Mouse (Mus musculus): ENCODE results near the gene Krtap19-5. TPM values are rescaled to one million over a fixed set of nuclear protein-coding genes. Genes with fewer than 3 reads are reported as not detected.

Gene Krtap19-5
- polyA plus RNA-seq, 1 experiment from 2014 or later: not detected

Other genes starting within 250 kb of the Krtap19-5 start
- not detected in 2 replicates for gene Krtap26-1, start 248.7 kb downstream of the Krtap19-5 start, polyA plus RNA-seq (2015; fragmentation: Nextera tagmentation; extraction: Ambion mirVana)
- not detected in 2 replicates for gene Krtap27-1, start 224.8 kb downstream of the Krtap19-5 start, polyA plus RNA-seq (2015; fragmentation: Nextera tagmentation; extraction: Ambion mirVana)
- not detected in 2 replicates for gene 2310061N02Rik, start 188.5 kb downstream of the Krtap19-5 start, polyA plus RNA-seq (2015; fragmentation: Nextera tagmentation; extraction: Ambion mirVana)
- gene Krtap13-1, start 167.6 kb downstream of the Krtap19-5 start, polyA plus RNA-seq (2015; fragmentation: Nextera tagmentation; extraction: Ambion mirVana): not detected in 2 replicates
- gene Krtap13, start 144.8 kb downstream of the Krtap19-5 start, polyA plus RNA-seq (2015; fragmentation: Nextera tagmentation; extraction: Ambion mirVana): not detected in 2 replicates
- not detected in 2 replicates for gene 2310034C09Rik, start 137.6 kb downstream of the Krtap19-5 start, polyA plus RNA-seq (2015; fragmentation: Nextera tagmentation; extraction: Ambion mirVana)
- not detected in 2 replicates for gene 2310057N15Rik, start 122.3 kb downstream of the Krtap19-5 start, polyA plus RNA-seq (2015; fragmentation: Nextera tagmentation; extraction: Ambion mirVana)
- not detected in 2 replicates for gene Gm5965, start 118.6 kb downstream of the Krtap19-5 start, polyA plus RNA-seq (2015; fragmentation: Nextera tagmentation; extraction: Ambion mirVana)
- gene Gm20741, start 84.2 kb downstream of the Krtap19-5 start, polyA plus RNA-seq (2015; fragmentation: Nextera tagmentation; extraction: Ambion mirVana): not detected in 2 replicates
- not detected in 2 replicates for gene Krtap15, start 76.2 kb downstream of the Krtap19-5 start, polyA plus RNA-seq (2015; fragmentation: Nextera tagmentation; extraction: Ambion mirVana)
- not detected in 2 replicates for gene Krtap14, start 70.3 kb downstream of the Krtap19-5 start, polyA plus RNA-seq (2015; fragmentation: Nextera tagmentation; extraction: Ambion mirVana)
- gene Krtap19-1, start 27.0 kb downstream of the Krtap19-5 start, polyA plus RNA-seq (2015; fragmentation: Nextera tagmentation; extraction: Ambion mirVana): not detected in 2 replicates
- gene Krtap19-2, start 22.2 kb downstream of the Krtap19-5 start, polyA plus RNA-seq (2015; fragmentation: Nextera tagmentation; extraction: Ambion mirVana): not detected in 2 replicates
- gene Krtap19-3, start 18.4 kb downstream of the Krtap19-5 start, polyA plus RNA-seq (2015; fragmentation: Nextera tagmentation; extraction: Ambion mirVana): not detected in 2 replicates
- gene Krtap19-4, start 11.4 kb downstream of the Krtap19-5 start, polyA plus RNA-seq (2015; fragmentation: Nextera tagmentation; extraction: Ambion mirVana): not detected in 2 replicates
- not detected in 2 replicates for gene Krtap19-9b, start 35.8 kb upstream of the Krtap19-5 start, polyA plus RNA-seq (2015; fragmentation: Nextera tagmentation; extraction: Ambion mirVana)
- gene Krtap16-3, start 66.4 kb upstream of the Krtap19-5 start, polyA plus RNA-seq (2015; fragmentation: Nextera tagmentation; extraction: Ambion mirVana): not detected in 2 replicates
- gene Krtap22-2, start 114.3 kb upstream of the Krtap19-5 start, polyA plus RNA-seq (2015; fragmentation: Nextera tagmentation; extraction: Ambion mirVana): not detected in 2 replicates
- gene Gm10229, start 118.8 kb upstream of the Krtap19-5 start, polyA plus RNA-seq (2015; fragmentation: Nextera tagmentation; extraction: Ambion mirVana): not detected in 2 replicates
- not detected in 2 replicates for gene Krtap6-1, start 135.2 kb upstream of the Krtap19-5 start, polyA plus RNA-seq (2015; fragmentation: Nextera tagmentation; extraction: Ambion mirVana)
- gene Gm10228, start 145.0 kb upstream of the Krtap19-5 start, polyA plus RNA-seq (2015; fragmentation: Nextera tagmentation; extraction: Ambion mirVana): not detected in 2 replicates
- gene Krtap6-5, start 151.4 kb upstream of the Krtap19-5 start, polyA plus RNA-seq (2015; fragmentation: Nextera tagmentation; extraction: Ambion mirVana): not detected in 2 replicates
- gene 1110025L11Rik, start 167.5 kb upstream of the Krtap19-5 start, polyA plus RNA-seq (2015; fragmentation: Nextera tagmentation; extraction: Ambion mirVana): not detected in 2 replicates
- gene Krtap6-3, start 187.6 kb upstream of the Krtap19-5 start, polyA plus RNA-seq (2015; fragmentation: Nextera tagmentation; extraction: Ambion mirVana): not detected in 2 replicates
- gene Gm6358, start 244.4 kb upstream of the Krtap19-5 start, polyA plus RNA-seq (2015; fragmentation: Nextera tagmentation; extraction: Ambion mirVana): not detected in 2 replicates

Data from neural tube, embryonic 13.5 days (tissue).